Mouse (Mus musculus) brain, embryonic 14.5 days (tissue): ENCODE measurements at regions not wholly inside any gene's neighbourhood (a gene's known extent, or its start where the extent isn't known, plus 50 kb on each side); places are given as distances from the start of the nearest gene placed in this dataset.

Experiments used
- CTCF ChIP-seq: fragments of 200-500 bp; IDR thresholded peaks from 2 replicates; pipeline ENCODE4 v1.5.1; 2012; ENCODE audit warnings: inconsistent platforms, mild to moderate bottlenecking, moderate library complexity, borderline replicate concordance; ENCODE audit not compliant: insufficient read depth, insufficient read length; ENCODE audit errors: extremely low read depth
- POLR2A ChIP-seq: fragments of 200-500 bp; IDR thresholded peaks from 2 replicates; pipeline ENCODE4 v1.6.1; 2012; ENCODE audit warnings: mild to moderate bottlenecking, inconsistent platforms, borderline replicate concordance; ENCODE audit not compliant: poor library complexity, insufficient read depth, insufficient read length, severe bottlenecking; ENCODE audit errors: extremely low read depth

GRCm38 (mm10) chr3:38389647-38390046 lies 95.0 kb downstream of the Ankrd50 start:
- TF ChIP-seq POLR2A (no peak), CTCF (no peak)
